Mouse (Mus musculus): ENCODE data around the gene Kcnb1. TPM values are rescaled to one million over a fixed set of nuclear protein-coding genes. Genes with fewer than 3 reads are reported as not detected.

The Kcnb1 gene
- total RNA-seq, 1 experiment = 1.3 TPM

DNA sequence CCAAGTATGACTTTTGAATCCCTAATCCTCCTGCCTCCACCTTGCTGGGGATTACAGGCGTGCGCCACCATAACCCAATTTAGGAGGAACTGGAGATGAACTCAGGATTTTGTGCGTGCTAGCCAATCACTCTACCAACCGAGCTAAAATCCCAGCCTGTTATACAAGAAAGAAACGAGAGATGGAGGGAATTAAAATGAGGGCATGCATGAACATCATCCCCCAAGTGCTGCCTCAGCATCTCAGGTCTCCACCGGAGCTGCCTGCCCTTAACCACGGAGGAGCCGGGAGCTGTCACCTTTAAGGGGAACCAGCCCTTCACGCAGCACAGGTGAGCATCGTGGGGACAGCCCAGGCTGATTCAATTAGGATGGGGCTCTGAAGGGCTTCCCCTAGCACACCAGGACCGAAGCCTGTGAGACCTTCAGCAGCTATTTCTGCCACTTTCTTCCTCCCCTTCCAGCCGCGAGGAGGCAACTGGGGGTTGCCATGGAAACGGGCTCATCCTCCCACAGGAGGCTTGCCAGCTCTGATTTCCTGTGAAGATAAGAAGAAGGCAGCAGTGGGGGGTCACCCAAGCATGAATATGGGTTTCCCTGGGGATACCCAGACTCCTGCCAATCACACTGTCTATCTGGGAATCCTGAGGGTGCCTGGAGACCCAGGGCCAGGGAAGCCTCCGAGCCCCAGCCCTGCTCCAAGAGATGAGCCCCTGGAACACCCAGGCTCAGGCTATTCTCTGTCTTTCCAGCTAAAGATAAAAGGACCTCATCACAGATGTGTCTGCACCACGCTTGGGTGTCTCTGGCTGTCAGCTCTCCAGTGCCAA, 11.7 kb upstream of the Kcnb1 start:
- in situ Hi-C loops (cut with MboI; ENCODE audit: low sequenced_read_pairs in 2 of 2, unreplicated experiment in 2 of 2) = loop anchor here in 1 of 2 experiments (10.0 kb wide), 1 partner anchor 127 kb away; no protein-coding TSS in a partner anchor
- H3K36me3 ChIP-seq (ENCODE audit: control insufficient read depth, insufficient read depth, low read length, poor library complexity, severe bottlenecking) = peaks cover 5% of the 10 kb centered on the region; the same call in 1 of the 2 replicates
- DNase-seq (ENCODE audit: low read depth, low spot score) = no peak

GRCm38 (mm10) chr2:167198660-167199427, 8.9 kb upstream of the Kcnb1 start:
- H3K9ac ChIP-seq (ENCODE audit: insufficient read depth, low read depth, low read length, poor library complexity, severe bottlenecking) = no peak overlapping the region
- TF ChIP-seq MAFK (IDR thresholded peaks at IDR 0.05; ENCODE audit: insufficient read depth, low read depth, low read length) (no peak), HCFC1 (IDR thresholded peaks at IDR 0.05; ENCODE audit: borderline replicate concordance, insufficient read depth, low read length) (no peak), CHD2 (IDR thresholded peaks at IDR 0.05; ENCODE audit: low read depth, low read length) (no peak), ZC3H11A (IDR thresholded peaks at IDR 0.05; ENCODE audit: borderline replicate concordance, low read depth, low read length) (no peak)
- no peak overlapping the region for H3K4me3 ChIP-seq (ENCODE audit: insufficient read depth in 1 of 2, low read depth in 1 of 2, low read length in 2 of 2, poor library complexity in 1 of 2, severe bottlenecking in 1 of 2)
- no peak for DNase-seq (ENCODE audit: low read depth, low spot score)
- no peak overlapping the region for H3K27ac ChIP-seq (ENCODE audit: insufficient read depth, low read depth, low read length, poor library complexity, severe bottlenecking)
- peaks cover 2% of the 10 kb centered on the region; the same call in 1 of the 2 replicates for H3K36me3 ChIP-seq (ENCODE audit: control insufficient read depth, insufficient read depth, low read length, poor library complexity, severe bottlenecking)
- in situ Hi-C loops (cut with MboI; ENCODE audit: low sequenced_read_pairs in 2 of 2, unreplicated experiment in 2 of 2) = no loop called here
- H3K9me3 ChIP-seq (ENCODE audit: control insufficient read depth, insufficient read depth, low read depth, low read length) = no peaks in the 10 kb centered on the region
- H3K4me1 ChIP-seq (ENCODE audit: control insufficient read depth in 2 of 2, insufficient read depth in 2 of 2, low read length in 2 of 2, poor library complexity in 1 of 2) = peaks cover 1 to 14% of the 10 kb centered on the region in 2 experiments; a peak in 3 of 4 replicates

More for the DNA sequence above, 11.7 kb upstream of the Kcnb1 start:
- Histone ChIP-seq H3K4me1 (ENCODE audit: control insufficient read depth in 2 of 2, insufficient read depth in 2 of 2, low read length in 2 of 2, poor library complexity in 1 of 2) (peaks cover 1 to 16% of the 10 kb centered on the region in 2 experiments; a peak in 3 of 4 replicates), H3K4me3 (ENCODE audit: insufficient read depth in 1 of 2, low read depth in 1 of 2, low read length in 2 of 2, poor library complexity in 1 of 2, severe bottlenecking in 1 of 2) (no peak overlapping the region), H3K9me3 (ENCODE audit: control insufficient read depth, insufficient read depth, low read depth, low read length) (no peaks in the 10 kb centered on the region), H3K9ac (ENCODE audit: insufficient read depth, low read depth, low read length, poor library complexity, severe bottlenecking) (no peak overlapping the region), H3K27ac (ENCODE audit: insufficient read depth, low read depth, low read length, poor library complexity, severe bottlenecking) (no peak overlapping the region)
- TF ChIP-seq ZC3H11A (IDR thresholded peaks at IDR 0.05; ENCODE audit: borderline replicate concordance, low read depth, low read length) = no peak

GRCm38 (mm10) chr2:167193361-167193760, 3.4 kb upstream of the Kcnb1 start:
- Histone ChIP-seq H3K4me3 (ENCODE audit: insufficient read depth in 1 of 2, low read depth in 1 of 2, low read length in 2 of 2, poor library complexity in 1 of 2, severe bottlenecking in 1 of 2) (no peak overlapping the region), H3K9ac (ENCODE audit: insufficient read depth, low read depth, low read length, poor library complexity, severe bottlenecking) (no peak overlapping the region), H3K9me3 (ENCODE audit: control insufficient read depth, insufficient read depth, low read depth, low read length) (no peaks in the 10 kb centered on the region), H3K4me1 (ENCODE audit: control insufficient read depth in 2 of 2, insufficient read depth in 2 of 2, low read length in 2 of 2, poor library complexity in 1 of 2) (peaks cover 0 to 2% of the 10 kb centered on the region in 2 experiments; a peak in 1 of 4 replicates), H3K36me3 (ENCODE audit: control insufficient read depth, insufficient read depth, low read length, poor library complexity, severe bottlenecking) (no peaks in the 10 kb centered on the region), H3K27ac (ENCODE audit: insufficient read depth, low read depth, low read length, poor library complexity, severe bottlenecking) (no peak overlapping the region)
- in situ Hi-C loops (cut with MboI; ENCODE audit: low sequenced_read_pairs in 2 of 2, unreplicated experiment in 2 of 2) = no loop called here
- DNase-seq (ENCODE audit: low read depth, low spot score) = no peak
- TF ChIP-seq MAFK (IDR thresholded peaks at IDR 0.05; ENCODE audit: insufficient read depth, low read depth, low read length) = no peak
- no peak for TF ChIP-seq ZC3H11A (IDR thresholded peaks at IDR 0.05; ENCODE audit: borderline replicate concordance, low read depth, low read length)
- no peak for TF ChIP-seq ZNF384 (IDR thresholded peaks at IDR 0.05; ENCODE audit: low read depth, low read length)
- TF ChIP-seq HCFC1 (IDR thresholded peaks at IDR 0.05; ENCODE audit: borderline replicate concordance, insufficient read depth, low read length) = no peak

GRCm38 (mm10) chr2:167189291-167190075, 472 bp downstream of the Kcnb1 start:
- in situ Hi-C loops (cut with MboI; ENCODE audit: low sequenced_read_pairs in 2 of 2, unreplicated experiment in 2 of 2) = no loop called here

More at GRCm38 (mm10) chr2:167189291-167190075, 472 bp downstream of the Kcnb1 start:
- no peak for DNase-seq (ENCODE audit: low read depth, low spot score)
- Histone ChIP-seq H3K4me1 (ENCODE audit: control insufficient read depth in 2 of 2, insufficient read depth in 2 of 2, low read length in 2 of 2, poor library complexity in 1 of 2) (peaks cover 0 to 5% of the 10 kb centered on the region in 2 experiments; a peak in 1 of 4 replicates), H3K27ac (ENCODE audit: insufficient read depth, low read depth, low read length, poor library complexity, severe bottlenecking) (no peak overlapping the region), H3K9ac (ENCODE audit: insufficient read depth, low read depth, low read length, poor library complexity, severe bottlenecking) (peak overlapping the region; percentile 31), H3K4me3 (ENCODE audit: insufficient read depth in 1 of 2, low read depth in 1 of 2, low read length in 2 of 2, poor library complexity in 1 of 2, severe bottlenecking in 1 of 2) (peak overlapping the region; percentile 62 to 70), H3K36me3 (ENCODE audit: control insufficient read depth, insufficient read depth, low read length, poor library complexity, severe bottlenecking) (no peaks in the 10 kb centered on the region), H3K9me3 (ENCODE audit: control insufficient read depth, insufficient read depth, low read depth, low read length) (no peaks in the 10 kb centered on the region)
- TF ChIP-seq CHD2 (IDR thresholded peaks at IDR 0.05; ENCODE audit: low read depth, low read length) = no peak
- TF ChIP-seq HCFC1 (IDR thresholded peaks at IDR 0.05; ENCODE audit: borderline replicate concordance, insufficient read depth, low read length) = no peak
- no peak for TF ChIP-seq ZC3H11A (IDR thresholded peaks at IDR 0.05; ENCODE audit: borderline replicate concordance, low read depth, low read length)
- no peak for TF ChIP-seq MAFK (IDR thresholded peaks at IDR 0.05; ENCODE audit: insufficient read depth, low read depth, low read length)
- no peak for TF ChIP-seq ZNF384 (IDR thresholded peaks at IDR 0.05; ENCODE audit: low read depth, low read length)

All from ES-E14 (cell line).